Mouse (Mus musculus): ENCODE measurements around the gene Slc39a10.

Slc39a10 gene

DNA sequence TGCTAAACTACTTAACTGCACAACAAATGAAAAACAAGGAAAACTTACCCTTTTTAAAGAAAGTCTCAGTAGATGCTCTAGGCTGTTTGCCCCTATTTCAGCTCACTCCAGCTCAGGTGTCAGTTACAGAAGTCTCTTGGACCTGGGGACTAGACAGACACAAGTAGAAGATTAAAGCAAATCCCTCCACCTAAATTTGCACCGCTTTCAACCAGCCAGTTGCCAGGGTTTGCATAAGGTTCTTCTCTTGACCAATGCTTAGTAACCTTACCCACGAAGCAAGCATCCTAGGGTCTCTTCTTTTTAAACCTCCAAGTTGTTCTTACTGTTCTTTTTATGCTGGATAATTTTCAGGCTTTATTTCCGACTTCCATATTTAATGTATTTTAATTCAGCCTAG, at the start of gene Slc39a10:
TSS of gene Slc39a10 (minus strand) at position 101 of the 400 bp plus-strand sequence.
- no peak for DNase-seq (ENCODE audit: low read depth)

DNA sequence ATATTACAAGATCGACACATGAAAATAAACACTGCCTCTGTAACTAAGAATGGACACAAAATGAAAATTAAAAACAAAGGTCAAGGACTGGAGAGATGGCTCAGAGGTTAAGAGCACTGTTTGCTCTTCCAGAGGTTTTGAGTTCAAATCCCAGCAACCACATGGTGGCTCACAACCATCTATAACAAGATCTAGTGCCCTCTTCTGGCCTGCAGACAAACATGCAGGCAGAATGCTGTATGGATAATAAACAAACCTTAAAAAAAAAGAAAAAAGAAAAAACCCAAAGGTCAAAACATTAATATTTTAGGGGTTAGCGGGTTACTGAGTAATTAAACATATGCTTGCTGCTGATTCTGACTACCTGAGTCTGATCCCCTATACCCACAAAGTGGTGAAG, 46.6 kb upstream of the Slc39a10 start:
- DNase-seq (ENCODE audit: low read depth): no peak

DNA sequence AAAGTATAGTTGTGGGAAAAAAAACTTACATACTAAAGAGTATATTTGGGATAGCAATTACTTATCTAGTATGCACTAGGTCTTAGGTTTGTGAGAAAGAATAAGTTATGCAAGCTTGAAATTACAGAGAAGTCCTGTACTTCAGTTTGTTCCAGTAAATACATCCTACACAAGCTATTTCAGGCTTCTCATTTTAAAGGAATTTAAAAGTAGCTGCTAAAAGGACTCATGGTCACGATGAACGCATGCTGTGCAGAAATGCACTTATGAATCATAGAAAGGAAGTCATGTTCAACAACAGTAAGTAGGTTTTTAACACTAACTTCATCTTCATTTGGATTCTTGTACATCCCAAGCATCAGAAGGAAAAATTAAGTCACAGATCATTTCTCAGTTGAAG, 45.0 kb upstream of the Slc39a10 start:
- no peak for DNase-seq (ENCODE audit: low read depth)

DNA sequence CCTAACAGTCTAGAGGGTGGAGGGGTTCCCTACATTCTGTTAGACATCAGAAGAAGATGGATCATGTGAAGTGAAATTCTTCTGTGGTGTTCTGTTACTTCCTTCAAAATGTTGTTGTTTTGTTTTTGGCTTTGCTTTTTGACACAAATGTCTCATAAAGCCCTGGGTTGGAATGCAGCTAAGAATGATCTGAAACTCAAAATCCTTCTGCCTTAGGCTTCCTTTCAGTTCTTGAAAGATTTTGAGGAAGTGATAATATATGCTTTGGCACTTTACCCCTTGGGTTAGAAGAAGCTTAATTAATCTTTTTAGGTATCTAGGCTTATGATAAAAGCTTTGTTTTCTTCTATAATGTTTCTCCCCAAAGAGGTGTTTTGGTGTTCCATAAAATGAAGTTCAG, 34.5 kb upstream of the Slc39a10 start:
- DNase-seq (ENCODE audit: low read depth): no peak

DNA sequence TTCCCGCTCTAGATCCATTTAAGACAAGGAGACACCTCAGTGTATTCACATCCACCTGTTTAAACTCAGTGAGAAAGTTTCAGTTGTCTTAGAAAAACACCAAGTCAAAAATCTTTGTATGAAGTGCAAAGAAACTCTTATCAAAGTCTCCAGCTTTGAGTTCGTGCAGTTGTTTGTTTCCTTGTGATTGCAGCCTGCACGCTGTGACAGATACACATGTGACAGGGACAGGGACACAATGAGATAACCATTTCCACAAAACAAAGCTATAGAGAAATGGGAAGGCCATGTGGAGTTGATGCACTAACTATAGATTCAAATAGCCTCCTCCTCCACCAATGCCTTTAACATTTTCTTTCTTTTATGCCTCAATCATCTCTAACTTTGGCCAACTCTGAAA, 33.6 kb upstream of the Slc39a10 start:
- DNase-seq (ENCODE audit: low read depth): no peak

DNA sequence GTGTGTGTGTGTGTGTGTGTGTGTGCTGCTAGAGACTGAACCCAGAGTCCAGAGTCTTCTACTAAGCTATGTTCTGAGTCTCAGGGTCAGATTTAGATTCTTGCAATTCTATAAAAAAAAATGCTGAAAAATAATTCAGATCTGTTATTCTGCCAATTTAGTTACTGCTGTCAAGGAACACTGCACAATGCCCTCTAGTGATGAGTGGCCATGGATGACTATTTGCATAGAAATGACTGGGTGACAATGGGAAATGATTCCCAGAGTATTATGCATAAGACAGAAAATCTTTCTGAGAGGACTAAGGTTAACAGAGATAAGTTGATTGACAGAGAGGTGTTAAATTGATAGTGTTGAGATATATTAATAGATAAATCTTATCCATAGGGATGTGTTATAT, 32.3 kb upstream of the Slc39a10 start:
- peak; percentile 23 for DNase-seq (ENCODE audit: low read depth)

DNA sequence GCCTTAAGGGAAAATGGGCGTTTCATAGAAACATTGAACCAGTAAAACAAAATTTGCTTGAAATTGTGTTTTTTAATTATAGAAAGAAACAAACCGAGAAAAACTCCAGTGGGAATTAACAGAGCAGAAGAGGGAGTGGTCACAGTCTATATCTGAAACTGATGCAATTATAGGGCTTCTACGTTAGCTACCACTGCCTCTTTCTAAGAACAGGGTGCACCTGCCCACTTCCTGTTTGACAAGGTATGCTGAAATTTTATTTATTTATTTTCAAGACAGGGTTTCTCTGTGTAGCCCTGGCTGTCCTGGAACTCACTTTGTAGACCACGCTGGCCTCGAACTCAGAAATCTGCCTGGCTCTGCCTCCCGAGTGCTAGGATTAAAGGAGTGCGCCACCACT, 30.3 kb upstream of the Slc39a10 start:
- no peak for DNase-seq (ENCODE audit: low read depth)

DNA sequence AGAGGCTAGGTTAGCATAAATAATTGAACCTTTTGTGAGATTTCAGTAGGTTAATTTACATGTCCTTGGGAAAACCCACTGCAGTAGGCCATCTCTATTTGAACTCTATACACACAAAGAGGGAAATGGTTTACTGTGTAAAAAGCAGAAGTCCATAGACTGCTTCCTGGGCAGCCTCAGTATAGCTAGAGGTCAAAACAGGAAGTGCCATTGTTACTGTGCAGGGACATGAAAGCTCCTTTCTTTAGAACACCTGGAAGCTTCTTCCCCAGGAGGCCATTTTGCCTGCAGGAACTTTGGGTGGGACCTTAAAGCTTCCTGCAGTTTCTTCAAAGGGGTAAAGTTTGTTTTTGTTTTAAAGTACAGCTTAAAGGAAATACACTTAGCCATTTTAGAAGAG, 29.0 kb upstream of the Slc39a10 start:
- no peak for DNase-seq (ENCODE audit: low read depth)

DNA sequence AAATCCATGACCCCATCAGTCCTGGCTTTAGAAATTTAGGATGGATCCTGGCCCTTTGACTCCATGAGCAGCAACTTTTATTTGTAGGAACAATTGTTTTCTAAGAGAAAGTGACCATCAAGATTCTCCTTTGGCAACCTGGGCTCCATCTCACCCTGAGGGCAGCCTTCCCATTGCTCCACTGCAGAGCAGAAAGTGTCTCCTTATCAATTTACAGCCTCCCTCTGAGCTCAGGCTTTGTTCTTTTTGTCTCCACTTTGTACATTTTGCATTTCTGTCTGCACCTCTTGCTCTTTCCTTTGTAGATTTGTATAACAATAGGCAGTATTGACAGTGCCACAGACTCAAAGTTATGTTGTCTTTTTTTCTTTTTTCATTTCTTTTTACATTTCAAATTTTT, 23.6 kb upstream of the Slc39a10 start:
- DNase-seq (ENCODE audit: low read depth): no peak

DNA sequence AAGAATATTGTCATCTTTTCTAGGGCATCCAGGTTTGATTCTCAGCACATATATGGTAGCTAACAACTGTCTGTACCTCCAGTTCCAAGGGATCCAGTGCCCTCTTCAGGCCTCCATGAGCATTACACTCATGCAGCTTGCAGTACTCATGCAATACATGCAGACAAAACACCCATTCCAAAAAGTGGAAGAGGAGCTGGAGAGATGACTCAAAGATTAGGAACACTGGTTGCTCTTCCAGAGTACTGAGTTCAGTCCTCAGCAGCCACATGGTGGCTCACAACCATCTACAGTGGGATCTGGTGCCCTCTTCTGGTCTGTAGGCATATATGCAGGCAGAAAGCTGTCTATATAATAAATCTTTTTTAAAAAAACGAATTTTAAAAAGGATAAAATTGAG, 21.7 kb upstream of the Slc39a10 start:
- DNase-seq (ENCODE audit: low read depth): peak; percentile 17

DNA sequence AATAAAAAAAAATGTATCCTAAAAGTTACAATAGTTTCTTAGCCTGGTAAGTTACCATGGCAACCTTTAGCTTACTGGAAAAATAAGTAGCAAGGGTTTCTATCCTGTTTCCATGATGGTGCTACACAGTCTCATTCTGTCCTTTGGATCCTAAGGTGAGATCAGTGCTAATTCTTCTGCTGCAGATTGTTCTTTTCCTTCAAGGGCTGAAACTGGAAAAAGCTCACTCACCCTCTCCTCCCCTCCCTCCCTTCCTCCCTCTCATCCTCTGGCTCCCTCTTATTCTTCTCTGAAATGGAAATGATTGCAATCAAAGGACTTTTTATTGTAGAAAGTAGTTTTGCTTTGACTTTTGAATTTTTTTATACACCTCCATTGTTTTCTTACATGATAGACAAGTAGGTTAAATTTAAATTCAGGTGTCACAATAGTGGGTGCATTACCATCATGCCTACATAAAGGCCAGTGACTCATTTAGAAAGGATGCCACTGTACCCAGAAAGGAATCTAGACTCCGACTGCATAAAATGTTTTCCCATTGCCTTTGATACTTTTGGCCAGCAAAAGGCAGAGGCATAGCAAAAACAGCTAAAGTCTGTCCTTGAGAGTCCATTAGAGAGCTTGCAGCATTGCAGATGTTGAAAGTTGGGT, 20.0 kb upstream of the Slc39a10 start:
- no peak for DNase-seq (ENCODE audit: low read depth)

DNA sequence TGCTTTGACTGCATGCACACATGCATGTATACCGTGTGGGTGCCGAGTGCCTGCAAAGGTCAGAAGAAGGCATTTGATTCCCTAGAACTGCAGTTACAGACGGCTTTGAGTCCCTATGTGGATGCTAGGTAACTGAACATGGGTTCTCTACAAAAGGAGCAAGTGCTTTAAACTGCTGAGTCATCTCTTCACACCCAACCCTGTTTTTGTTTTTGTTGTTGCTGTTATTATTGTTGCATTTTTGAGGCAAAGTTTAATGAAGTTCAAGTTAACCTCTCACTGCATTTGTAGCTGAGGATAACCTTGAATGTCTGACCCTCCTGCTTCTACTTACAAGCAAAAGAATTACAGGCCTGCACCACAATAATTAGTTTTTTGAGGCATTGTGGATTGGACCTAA, 17.5 kb upstream of the Slc39a10 start:
- no peak for DNase-seq (ENCODE audit: low read depth)

DNA sequence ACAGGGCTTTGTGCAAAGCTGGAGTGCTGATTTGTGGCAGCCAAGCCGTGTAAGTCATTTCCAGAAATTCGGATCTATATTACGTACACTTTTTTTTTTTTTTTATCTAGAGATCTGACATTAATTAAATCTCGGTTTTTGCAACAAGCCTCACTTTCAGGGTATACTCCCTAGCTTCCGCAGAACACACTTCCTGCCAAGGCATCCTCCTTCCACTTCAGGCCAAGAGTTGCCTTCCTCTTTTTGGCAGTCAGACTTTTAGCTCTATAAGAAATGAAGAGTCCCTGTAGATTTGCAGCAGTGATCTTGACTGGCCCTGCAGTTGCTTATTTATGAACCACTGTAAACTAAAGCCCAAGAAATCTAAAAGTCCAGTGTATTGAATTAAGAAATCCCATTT, 13.1 kb upstream of the Slc39a10 start:
- no peak for DNase-seq (ENCODE audit: low read depth)

DNA sequence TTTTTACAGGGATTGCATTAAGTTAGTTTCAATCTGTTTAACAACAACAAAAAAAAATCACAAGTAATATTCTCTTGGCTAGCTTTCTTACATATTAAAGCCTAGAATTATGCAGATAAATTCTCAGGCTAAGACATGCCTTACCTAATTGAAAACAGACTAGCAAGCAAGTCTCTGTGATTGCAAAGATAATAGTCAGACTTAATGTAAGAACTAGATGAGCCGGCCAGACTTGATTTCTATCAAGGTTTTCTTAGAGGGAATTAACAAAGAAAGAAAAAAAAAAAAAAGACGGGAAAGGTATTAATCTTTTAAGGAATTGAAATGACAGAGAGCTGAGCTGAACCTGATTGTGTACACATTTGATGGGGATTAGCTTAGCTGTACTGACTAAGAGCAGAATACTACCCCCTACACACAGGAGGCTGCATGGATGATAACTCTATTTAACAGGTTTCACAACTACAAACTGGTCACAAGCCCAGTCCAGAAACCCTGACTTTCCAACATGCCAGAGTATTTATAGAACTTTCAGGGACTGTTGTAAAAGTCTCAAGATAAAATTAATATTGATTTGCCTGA, 9.5 kb upstream of the Slc39a10 start:
- DNase-seq (ENCODE audit: low read depth): peak; percentile 44

DNA sequence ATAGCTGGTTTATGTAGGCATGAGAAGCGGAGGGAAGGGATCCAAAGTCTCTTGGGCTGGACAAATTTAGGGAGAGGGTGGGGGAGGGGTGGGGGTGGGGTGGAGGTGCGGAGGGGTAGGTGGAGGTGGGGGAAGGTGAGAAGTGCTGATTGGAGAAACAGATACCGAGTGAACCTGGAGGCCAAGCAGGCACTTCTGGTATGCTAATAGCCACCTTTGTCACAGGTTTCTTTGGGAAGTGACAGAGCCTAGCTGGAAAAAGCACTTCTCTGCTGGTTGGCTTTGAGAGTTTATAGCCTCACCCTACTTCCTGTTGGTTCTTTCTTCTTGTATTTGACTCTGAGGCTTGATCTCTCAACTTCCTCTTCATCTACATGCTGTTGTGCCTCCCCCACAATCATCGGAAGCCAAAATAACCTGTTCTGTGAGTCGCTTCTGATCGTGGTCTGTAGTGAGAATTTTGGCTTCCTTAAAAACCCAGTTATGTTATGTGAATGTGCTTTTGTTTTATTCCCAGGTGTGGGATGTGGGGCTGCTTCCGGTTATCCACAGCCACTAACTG, 1.7 kb upstream of the Slc39a10 start:
- no peak for DNase-seq (ENCODE audit: low read depth)

DNA sequence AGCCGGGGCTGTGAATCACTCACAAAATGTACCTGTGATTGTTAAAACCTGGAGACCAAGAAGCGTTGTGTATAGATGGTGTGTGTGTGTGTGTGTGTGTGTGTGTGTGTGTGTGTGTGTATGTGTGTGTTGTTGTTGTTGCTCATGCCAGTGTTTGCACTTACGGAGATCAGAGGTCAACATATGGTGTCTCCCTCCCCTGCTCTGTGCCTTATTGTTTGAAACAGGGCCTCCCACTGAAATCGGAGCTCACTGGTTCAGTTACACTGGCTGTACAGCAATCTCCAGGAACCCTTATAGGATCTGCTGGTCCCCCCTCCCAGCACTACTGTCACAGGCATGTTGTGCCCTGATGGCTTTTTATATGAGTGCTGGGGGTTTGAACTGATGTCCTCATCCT, 3.9 kb downstream of the Slc39a10 start:
- no peak for DNase-seq (ENCODE audit: low read depth)

DNA sequence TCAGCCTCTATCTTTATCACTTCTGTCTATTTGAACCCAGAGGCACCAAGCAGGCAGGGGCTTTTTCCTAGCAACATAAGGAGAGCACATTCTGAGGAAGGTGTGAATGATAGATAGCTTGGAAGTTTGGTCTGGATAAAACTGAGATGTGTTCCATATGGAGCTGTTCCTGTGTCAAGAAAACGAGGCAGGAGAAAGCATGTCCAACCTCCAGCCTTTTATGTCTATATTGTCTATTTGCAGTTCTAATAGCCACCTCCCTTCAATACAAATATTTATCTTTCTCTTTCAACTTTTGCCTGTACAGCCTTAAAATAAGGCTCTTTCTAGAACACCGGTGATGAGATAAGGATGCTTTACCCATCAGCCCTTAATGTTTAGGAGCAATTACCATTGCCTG, 4.3 kb downstream of the Slc39a10 start:
- DNase-seq (ENCODE audit: low read depth): no peak

DNA sequence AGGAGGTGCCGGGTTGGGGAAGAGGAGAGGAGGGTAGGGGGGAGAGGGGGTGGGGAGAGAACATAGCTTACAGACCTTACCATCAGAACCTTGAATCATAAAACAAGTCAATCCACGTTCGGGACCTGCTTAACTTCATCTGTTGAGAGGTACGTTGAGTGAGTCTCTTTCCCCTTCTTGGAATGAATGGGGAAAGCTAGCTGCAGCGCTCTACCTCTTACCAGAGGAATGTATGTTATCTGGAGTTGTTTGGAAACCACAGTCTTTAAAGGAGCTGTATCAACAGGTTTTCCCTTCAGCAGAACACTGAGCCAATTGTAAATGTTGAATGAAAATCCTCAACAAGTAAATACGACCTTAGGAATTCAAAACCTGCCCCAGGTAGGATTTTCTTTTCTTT, 4.7 kb downstream of the Slc39a10 start:
- DNase-seq (ENCODE audit: low read depth): no peak

DNA sequence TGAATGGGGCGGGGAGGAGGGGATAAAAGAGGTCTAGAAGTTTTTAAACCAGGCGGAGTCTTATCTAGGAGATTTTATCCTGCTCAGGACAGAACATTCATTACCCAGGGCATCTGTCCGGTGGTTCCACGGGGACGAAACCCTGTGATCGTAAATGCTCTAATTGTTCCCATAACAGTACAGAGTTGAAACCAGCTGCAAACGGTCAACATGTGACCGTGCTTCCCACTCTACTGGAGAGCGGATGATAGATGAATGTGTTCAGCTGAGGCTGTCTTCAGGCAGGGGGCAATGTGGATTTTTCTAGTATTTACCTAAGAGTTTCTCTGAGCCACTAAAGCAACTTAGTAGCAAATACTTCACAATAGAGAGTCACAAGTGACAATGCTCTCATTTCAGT, 6.6 kb downstream of the Slc39a10 start:
- no peak for DNase-seq (ENCODE audit: low read depth)

DNA sequence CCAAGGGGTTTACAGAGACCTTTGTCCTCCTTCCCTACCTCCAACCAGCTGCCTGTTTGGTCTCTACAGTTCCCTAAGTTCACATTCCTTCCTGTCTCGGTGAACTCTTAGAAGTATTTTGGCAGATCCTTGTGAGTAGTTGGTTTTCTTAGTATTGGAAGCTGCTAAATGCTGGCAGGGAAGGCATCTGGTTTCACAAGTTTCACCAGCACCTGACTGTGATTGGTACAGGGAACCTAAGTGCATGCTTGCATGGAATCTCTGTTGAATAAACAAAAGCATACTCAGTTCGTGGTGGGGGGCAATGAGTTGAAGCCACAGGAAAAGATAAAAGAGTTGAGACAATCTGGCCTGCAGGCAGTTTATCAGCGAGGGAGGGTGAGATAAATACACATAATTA, 7.4 kb downstream of the Slc39a10 start:
- DNase-seq (ENCODE audit: low read depth): peak; percentile 38

DNA sequence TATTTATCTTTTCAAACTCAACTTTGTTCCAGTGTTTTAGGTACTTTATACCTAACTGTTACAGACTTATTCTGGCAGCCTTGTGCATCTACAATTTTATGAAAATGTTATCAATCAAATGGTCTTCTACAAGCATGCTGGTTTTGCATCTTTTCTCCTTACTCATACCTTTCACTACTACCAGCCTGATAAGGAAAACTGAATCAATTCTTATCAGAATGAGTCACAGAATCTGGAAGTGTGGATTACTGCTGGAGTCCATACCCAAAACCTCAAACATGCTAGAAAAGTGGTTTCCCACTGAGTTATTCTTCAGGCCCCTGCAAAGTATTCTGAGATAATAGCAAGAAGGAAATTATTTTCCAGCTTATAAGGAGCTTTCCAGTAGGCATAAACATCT, 12.7 kb downstream of the Slc39a10 start:
- no peak for DNase-seq (ENCODE audit: low read depth)

DNA sequence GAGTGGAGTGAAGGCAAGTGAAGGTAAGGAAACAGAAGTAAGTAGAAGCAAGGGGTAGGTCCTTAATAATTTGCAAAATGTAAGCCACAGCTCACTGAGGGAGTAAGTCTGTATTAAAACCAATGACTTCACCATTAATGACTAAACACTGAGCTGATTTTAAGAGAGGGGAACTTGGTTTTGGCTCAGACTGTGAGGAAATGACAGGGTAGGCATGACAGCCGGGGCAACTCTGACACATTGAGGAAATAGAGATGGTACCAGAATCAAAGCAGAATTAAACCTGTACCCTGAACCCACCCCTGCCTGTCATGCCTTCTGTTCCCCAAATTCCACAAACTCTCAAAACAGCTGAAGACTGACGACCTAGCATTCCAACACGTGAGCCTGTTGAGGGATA, 18.9 kb downstream of the Slc39a10 start:
- no peak for DNase-seq (ENCODE audit: low read depth)

DNA sequence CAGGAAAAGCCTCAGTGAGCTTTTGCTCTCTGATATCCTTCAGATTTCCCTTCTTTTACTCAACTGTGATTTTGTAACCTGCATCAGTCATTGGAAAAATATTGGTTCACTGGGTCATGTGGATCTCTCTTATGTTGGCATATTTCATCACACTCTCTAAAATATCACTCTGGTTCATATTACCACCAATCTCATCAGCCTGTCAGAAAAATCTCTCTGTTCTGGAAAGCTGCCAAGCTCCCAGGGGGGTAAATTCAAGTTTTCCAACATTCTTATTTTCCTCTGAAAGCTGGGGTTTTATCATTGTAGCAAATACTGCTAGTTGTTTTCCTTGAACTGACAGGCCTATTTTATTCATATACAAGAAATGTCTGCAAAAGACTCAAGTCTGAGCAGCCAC, 22.9 kb downstream of the Slc39a10 start:
- DNase-seq (ENCODE audit: low read depth): peak; percentile 87
